22 mouse cellular contexts compared by ENCODE assay signal in the genomic region with DNA sequence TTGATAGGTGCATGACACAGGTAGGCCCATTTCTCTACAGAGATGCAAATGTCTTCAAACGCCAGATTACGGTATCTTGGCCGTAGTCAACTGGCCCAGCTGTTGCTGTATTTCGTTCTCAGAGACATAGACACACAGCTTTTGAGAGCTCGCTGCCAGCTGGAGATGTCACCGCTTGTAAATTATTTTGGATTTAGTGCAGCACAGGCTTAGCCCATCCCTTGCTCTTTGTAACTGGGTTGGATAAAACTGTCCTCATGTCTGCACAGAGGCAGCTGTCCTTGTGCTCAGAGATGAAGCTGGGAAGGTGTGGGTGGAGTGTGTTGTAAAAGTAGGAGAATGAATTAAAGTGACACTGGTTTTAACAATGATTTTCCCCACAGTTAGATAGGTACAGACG.
A peak's percentile ranks its signal among the peaks of the same experiment; 100 is the strongest.
DNase-seq lines count a peak whose midpoint lies in the region; ATAC-seq and TF ChIP-seq lines count a peak whose summit lies in the region.
"Had no signal": no experiment of that assay in that cellular context is flagged by ENCODE, and none has a peak within 500 bp of the region (broad histone marks: within the 10 kb centered on the region; RNA-seq: fewer than 3 reads in every experiment).

No protein-coding gene starts in this region.

- DNase-seq in gastrocnemius, postnatal 14 days: peak; percentile 24
- no peak for DNase-seq in gastrocnemius, postnatal 36 days
- no peak for DNase-seq in kidney, adult 18-20 months
- no peak for DNase-seq in left cerebral cortex, postnatal 4 days
- DNase-seq: B cell, adult 2 months; cerebellum, adult 18-20 months; cerebellum, postnatal 25 days; embryo, embryonic 11 days; lung, postnatal 4 days; right cerebral cortex, postnatal 25 days; thymus, adult 18-20 months had no signal

- H3K27ac ChIP-seq in kidney, embryonic 14.5 days (ENCODE audit: low read depth, low read length): no peak overlapping the region
- no peak overlapping the region for H3K27ac ChIP-seq in neural tube, embryonic 12.5 days
- no peak overlapping the region; the same call in 1 of the 2 replicates for H3K27ac ChIP-seq in neural tube, embryonic 15.5 days (replicated peaks)
- H3K27ac ChIP-seq: forebrain, embryonic 10.5 days; hindbrain, embryonic 12.5 days; kidney, postnatal 0 days; limb, embryonic 13.5 days; liver, embryonic 14.5 days; lung, embryonic 15.5 days; midbrain, embryonic 10.5 days had no signal

- no peaks in the 10 kb centered on the region for H3K4me1 ChIP-seq in kidney, embryonic 14.5 days (ENCODE audit: control insufficient read depth, insufficient read depth, low read length)
- no peaks in the 10 kb centered on the region; the same call in 1 of the 2 replicates for H3K4me1 ChIP-seq in neural tube, embryonic 12.5 days
- peaks cover 27% of the 10 kb centered on the region for H3K4me1 ChIP-seq in neural tube, embryonic 15.5 days
- H3K4me1 ChIP-seq: midbrain, embryonic 10.5 days had no signal

- no peaks in the 10 kb centered on the region for H3K27me3 ChIP-seq in kidney, embryonic 14.5 days (ENCODE audit: control insufficient read depth, insufficient read depth, low read length)
- H3K27me3 ChIP-seq in neural tube, embryonic 12.5 days (replicated peaks): no peaks in the 10 kb centered on the region
- H3K27me3 ChIP-seq in neural tube, embryonic 15.5 days (replicated peaks): no peaks in the 10 kb centered on the region
- H3K27me3 ChIP-seq in myocyte (ENCODE audit: control insufficient read depth, insufficient read depth, insufficient read length): no peaks in the 10 kb centered on the region
- H3K27me3 ChIP-seq: hindbrain, embryonic 12.5 days; limb, embryonic 13.5 days; lung, embryonic 15.5 days had no signal

- no peak overlapping the region for H3K4me2 ChIP-seq in kidney, embryonic 14.5 days (replicated peaks; ENCODE audit: low read depth, low read length)
- no peak overlapping the region for H3K4me2 ChIP-seq in neural tube, embryonic 12.5 days (replicated peaks)
- no peak overlapping the region for H3K4me2 ChIP-seq in neural tube, embryonic 15.5 days
- H3K4me2 ChIP-seq in myocyte (ENCODE audit: low read depth): peak overlapping the region; percentile 47
- H3K4me2 ChIP-seq: hindbrain, embryonic 12.5 days; limb, embryonic 13.5 days; lung, embryonic 15.5 days had no signal

- 0 out of 2 replicates have a peak, but pooled peaks have one; percentile 28 for ATAC-seq in kidney, embryonic 14.5 days (ENCODE audit: low FRiP score, low TSS enrichment)
- ATAC-seq in neural tube, embryonic 12.5 days (ENCODE audit: low FRiP score, low read depth): 0 out of 2 replicates have a peak, but pooled peaks have one; percentile 21
- ATAC-seq in neural tube, embryonic 15.5 days (ENCODE audit: low FRiP score): no peak

- H3ac ChIP-seq in myocyte (ENCODE audit: control insufficient read depth, insufficient read length): no peak overlapping the region

- H3K36me3 ChIP-seq in kidney, embryonic 14.5 days (ENCODE audit: control insufficient read depth, insufficient read depth, low read length): no peaks in the 10 kb centered on the region
- H3K36me3 ChIP-seq in neural tube, embryonic 12.5 days: peaks cover 3% of the 10 kb centered on the region; the same call in 1 of the 2 replicates
- H3K36me3 ChIP-seq in neural tube, embryonic 15.5 days: peaks cover 7% of the 10 kb centered on the region
- H3K36me3 ChIP-seq in myocyte (ENCODE audit: control insufficient read depth, insufficient read depth): peaks cover 3% of the 10 kb centered on the region
- H3K36me3 ChIP-seq: forebrain, embryonic 10.5 days; limb, embryonic 13.5 days; lung, embryonic 15.5 days had no signal

- no peak overlapping the region for H3K4me3 ChIP-seq in kidney, embryonic 14.5 days (ENCODE audit: low read length)
- H3K4me3 ChIP-seq in neural tube, embryonic 12.5 days: no peak overlapping the region
- no peak overlapping the region for H3K4me3 ChIP-seq in neural tube, embryonic 15.5 days (replicated peaks)
- H3K4me3 ChIP-seq in myocyte: no peak overlapping the region
- H3K4me3 ChIP-seq: forebrain, embryonic 10.5 days; hindbrain, embryonic 12.5 days; limb, embryonic 13.5 days; lung, embryonic 15.5 days; midbrain, embryonic 10.5 days had no signal

- no peaks in the 10 kb centered on the region for H3K9me3 ChIP-seq in kidney, embryonic 14.5 days (ENCODE audit: control insufficient read depth, low read length)
- no peaks in the 10 kb centered on the region for H3K9me3 ChIP-seq in neural tube, embryonic 12.5 days
- no peaks in the 10 kb centered on the region for H3K9me3 ChIP-seq in neural tube, embryonic 15.5 days (replicated peaks)
- H3K9me3 ChIP-seq: forebrain, embryonic 10.5 days; hindbrain, embryonic 12.5 days; limb, embryonic 13.5 days; lung, embryonic 15.5 days; midbrain, embryonic 10.5 days had no signal

- H3K9ac ChIP-seq in kidney, embryonic 14.5 days (ENCODE audit: low read depth, low read length): no peak overlapping the region
- no peak overlapping the region for H3K9ac ChIP-seq in neural tube, embryonic 12.5 days
- H3K9ac ChIP-seq in neural tube, embryonic 15.5 days (replicated peaks): no peak overlapping the region
- H3K9ac ChIP-seq: hindbrain, embryonic 12.5 days; limb, embryonic 13.5 days; liver, embryonic 14.5 days; lung, embryonic 15.5 days had no signal

- 74% methylated on average over 7 of the region's 7 CpGs for WGBS in kidney, embryonic 14.5 days
- 67% methylated on average over 7 of the region's 7 CpGs for WGBS in neural tube, embryonic 12.5 days
- 62% methylated on average over 7 of the region's 7 CpGs for WGBS in neural tube, embryonic 15.5 days

- intact Hi-C loops in gastrocnemius, postnatal 14 days (cut with DNase I; ENCODE audit: low total_unique reads): loop anchor here (10.0 kb wide), 2 partner anchors 58 to 398 kb away; no protein-coding TSS in a partner anchor
- intact Hi-C loops in gastrocnemius, postnatal 36 days (cut with DNase I): loop anchor here (10.0 kb wide), 1 partner anchor 288 kb away; no protein-coding TSS in a partner anchor
- intact Hi-C loops in left cerebral cortex, postnatal 4 days (cut with DNase I): loop anchor here (10.0 kb wide), 1 partner anchor 58 kb away; no protein-coding TSS in a partner anchor

- H3K79me2 ChIP-seq in myocyte (ENCODE audit: control insufficient read depth, insufficient read depth): no peaks in the 10 kb centered on the region

- TF ChIP-seq POLR2A in myocyte (IDR thresholded peaks at IDR 0.05; ENCODE audit: insufficient read length, low read depth): no peak

TF ChIP-seq in myocyte, 11 proteins besides CTCF, POLR2A, EP300 and RAD21:
- peak; percentile 86 for TF ChIP-seq TCF12 (IDR thresholded peaks at IDR 0.05; ENCODE audit: insufficient read depth, poor library complexity, severe bottlenecking)
- TF ChIP-seq MAX (IDR thresholded peaks at IDR 0.05; ENCODE audit: low read depth): no peak
- TF ChIP-seq REST (IDR thresholded peaks at IDR 0.05; ENCODE audit: insufficient read depth, insufficient read length): no peak
- peak in 2 of 3 experiments; percentile 61 to 82 for TF ChIP-seq MYOG (IDR thresholded peaks at IDR 0.05; ENCODE audit: control insufficient read depth in 1 of 3, insufficient read depth in 1 of 3, insufficient read length in 2 of 3, low read depth in 2 of 3)
- TF ChIP-seq POLR2AphosphoS2 (IDR thresholded peaks at IDR 0.05; ENCODE audit: insufficient read length, low read depth): no peak
- TF ChIP-seq MYOD1 (IDR thresholded peaks at IDR 0.05; ENCODE audit: control insufficient read depth in 1 of 3, insufficient read length in 2 of 3, low read depth in 2 of 3): peak; percentile 84 to 90 (median 87)
- peak; percentile 59 for TF ChIP-seq TCF3 (IDR thresholded peaks at IDR 0.05; ENCODE audit: insufficient read length, low read depth)
- TF ChIP-seq E2F4 (IDR thresholded peaks at IDR 0.05; ENCODE audit: insufficient read depth): no peak
- TF ChIP-seq CEBPB (IDR thresholded peaks at IDR 0.05; ENCODE audit: insufficient read depth, poor library complexity, severe bottlenecking): no peak
- no peak for TF ChIP-seq USF1 (IDR thresholded peaks at IDR 0.05; ENCODE audit: low read depth)
- TF ChIP-seq SRF (IDR thresholded peaks at IDR 0.05; ENCODE audit: control insufficient read depth, insufficient read length, low read depth): no peak
